Mouse (Mus musculus) kidney, embryonic 16.5 days (tissue): ENCODE results near the gene Mgme1. TPM values are rescaled to one million over a fixed set of nuclear protein-coding genes. Genes with fewer than 3 reads are reported as not detected.

Experiments
- ATAC-seq: fragments of 200-750 bp; cut with Nextera tagmentation; 2 replicates; pipeline ENCODE4 v1.8.0; 2017; ENCODE audit warnings: moderate TSS enrichment; ENCODE audit not compliant: low FRiP score, low TSS enrichment
- H3K27ac ChIP-seq: fragments of 300-500 bp; sonication (generic); 2 replicates; pipeline ENCODE4 v1.5.1; 2014; ENCODE audit warnings: low read length
- H3K27me3 ChIP-seq: fragments of 300-500 bp; sonication (generic); 2 replicates; pipeline ENCODE4 v1.6.1; 2014; ENCODE audit warnings: low read length, control low read depth, mixed read lengths; ENCODE audit not compliant: insufficient read depth
- H3K36me3 ChIP-seq: fragments of 300-500 bp; sonication (generic); 2 replicates; pipeline ENCODE4 v1.6.1; 2014; ENCODE audit warnings: low read length, control low read depth, mixed read lengths; ENCODE audit not compliant: insufficient read depth
- H3K4me1 ChIP-seq: fragments of 300-500 bp; sonication (generic); 2 replicates; pipeline ENCODE4 v1.6.1; 2014; ENCODE audit warnings: low read length, control low read depth, mixed read lengths; ENCODE audit not compliant: insufficient read depth
- H3K4me2 ChIP-seq: fragments of 300-500 bp; sonication (generic); replicated peaks from 2 replicates; pipeline ENCODE4 v1.6.1; 2014; ENCODE audit warnings: low read depth, low read length
- H3K4me3 ChIP-seq: fragments of 300-500 bp; sonication (generic); 2 replicates; pipeline ENCODE4 v1.5.1; 2014; ENCODE audit warnings: mild to moderate bottlenecking, low read length
- H3K9ac ChIP-seq: fragments of 300-500 bp; sonication (generic); replicated peaks from 2 replicates; pipeline ENCODE4 v1.6.1; 2014; ENCODE audit warnings: low read length
- H3K9me3 ChIP-seq: fragments of 300-500 bp; sonication (generic); 2 replicates; pipeline ENCODE4 v1.6.1; 2016; ENCODE audit warnings: low read length, control low read depth
- WGBS: fragments of 180-500 bp; shearing (Covaris S2); extraction: QIAGEN DNeasy Blood & Tissue Kit; methylation state at CpG from one replicate; pipeline ENCODE4 v1.1.7; 2014; 5-methylcytosine and 5-hydroxymethylcytosine counted together
- polyA plus RNA-seq: library from polyadenylated mRNA; unstranded; fragments of >200 nt; fragmentation: Nextera tagmentation; extraction: Ambion mirVana; gene quantifications from 2 replicates; pipeline ENCODE4 v1.2.1, GENCODE M21; 2015

Gene Mgme1
- polyA plus RNA-seq, 1 experiment from 2014 or later: 29.8 TPM

GRCm38 (mm10) chr2:144329937-144330336 lies 59.5 kb downstream of the Mgme1 start:
- WGBS: 2% methylated on average over 10 of the region's 10 CpGs
- no peak overlapping the region for H3K9ac ChIP-seq
- H3K27ac ChIP-seq: no peak overlapping the region
- H3K36me3 ChIP-seq: no peaks in the 10 kb centered on the region
- H3K4me2 ChIP-seq: peak overlapping the region; percentile 99
- ATAC-seq: no peak
- peak overlapping the region; percentile 59 for H3K4me3 ChIP-seq
- H3K4me1 ChIP-seq: peaks cover 39% of the 10 kb centered on the region
- peaks cover 71% of the 10 kb centered on the region for H3K27me3 ChIP-seq
- no peaks in the 10 kb centered on the region for H3K9me3 ChIP-seq

GRCm38 (mm10) chr2:144330352-144330959 lies 60.0 kb downstream of the Mgme1 start:
- ATAC-seq: peak; percentile 39; the same call in 1 of the 2 replicates
- peak overlapping the region; percentile 99 for H3K4me2 ChIP-seq
- H3K27me3 ChIP-seq: peaks cover 75% of the 10 kb centered on the region
- no peak overlapping the region for H3K27ac ChIP-seq
- peak overlapping the region; percentile 57 for H3K9ac ChIP-seq
- H3K36me3 ChIP-seq: no peaks in the 10 kb centered on the region
- H3K4me1 ChIP-seq: peaks cover 39% of the 10 kb centered on the region
- H3K4me3 ChIP-seq: peak overlapping the region; percentile 59
- 1% methylated on average over 31 of the region's 41 CpGs for WGBS
- H3K9me3 ChIP-seq: no peaks in the 10 kb centered on the region

Other genes starting within 250 kb of the Mgme1 start
- gene Banf2, start 237.6 kb upstream of the Mgme1 start, polyA plus RNA-seq: not detected in 2 replicates
- 118 and 122 TPM in 2 replicates for gene Snx5, start 243 bp downstream of the Mgme1 start, polyA plus RNA-seq
- gene Ovol2, start 61.5 kb downstream of the Mgme1 start, polyA plus RNA-seq: 1.1 and 1.2 TPM in 2 replicates
- gene Kat14, start 98.3 kb downstream of the Mgme1 start, polyA plus RNA-seq: 52.5 and 57.0 TPM in 2 replicates
- gene Pet117, start 98.3 kb downstream of the Mgme1 start, polyA plus RNA-seq: 0.56 TPM in 1 of 2 replicates, not detected in the other